Mouse (Mus musculus) CD4-positive helper T cell, adult 2 months (primary cell): ENCODE results near the gene Dlgap3.

Source experiments
- DNase-seq: peaks from one replicate; pipeline ENCODE4 v3.0.0-alpha.2; 2012; ENCODE audit warnings: low read depth, missing footprints, low spot score

Dlgap3 gene

DNA sequence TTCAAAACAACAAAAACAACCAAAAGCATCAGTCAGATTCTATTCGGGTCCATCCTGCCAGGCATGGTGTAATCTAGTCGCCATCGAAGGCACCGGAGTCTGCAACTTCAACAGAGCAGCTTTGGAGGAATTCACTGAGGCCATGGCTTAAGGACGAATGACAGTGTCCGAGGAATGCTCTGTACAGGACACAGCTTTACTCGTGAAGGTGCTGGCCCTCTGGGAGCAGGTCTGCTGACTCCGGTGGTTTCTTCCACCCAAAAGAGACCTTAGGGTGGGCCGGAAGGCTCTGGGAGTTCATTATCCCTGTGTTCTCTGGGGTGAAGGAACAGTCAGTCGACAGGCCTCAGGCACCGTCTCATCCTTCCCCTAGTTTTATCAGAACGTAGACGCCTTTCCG lies 92.6 kb downstream of the Dlgap3 start:
- no peak for DNase-seq

GRCm38 (mm10) chr4:127263438-127264182 lies 94.6 kb downstream of the Dlgap3 start:
- no peak for DNase-seq

- DNase-seq = no peak
Observed at GRCm38 (mm10) chr4:127264183-127264554, 95.2 kb downstream of the Dlgap3 start.

- no peak for DNase-seq
Observed at GRCm38 (mm10) chr4:127278451-127279001, 109.5 kb downstream of the Dlgap3 start.

- DNase-seq = no peak
Observed at GRCm38 (mm10) chr4:127279241-127279640, 110.2 kb downstream of the Dlgap3 start.
